Mouse (Mus musculus): Measurements from ENCODE around the gene March5. TPM values are rescaled to one million over a fixed set of nuclear protein-coding genes. Genes with fewer than 3 reads are reported as not detected.

Gene March5
- polyA plus RNA-seq, 1 experiment: 189 TPM

- TF ChIP-seq POLR2A (IDR thresholded peaks at IDR 0.05; ENCODE audit: low read depth, low read length): no peak
- no peak for TF ChIP-seq CTCF (IDR thresholded peaks at IDR 0.05; ENCODE audit: borderline replicate concordance, insufficient read depth, low read length)
- Histone ChIP-seq H3K4me1 (ENCODE audit: control insufficient read depth, insufficient read depth, low read length) (no peaks in the 10 kb centered on the region), H3K27ac (ENCODE audit: insufficient read depth, low read length) (no peak overlapping the region), H3K4me3 (ENCODE audit: insufficient read depth, low read length) (no peak overlapping the region)
Measured at GRCm38 (mm10) chr19:37235818-37236217, 28.5 kb downstream of the March5 start.

- no peak overlapping the region for H3K4me3 ChIP-seq (ENCODE audit: insufficient read depth, low read length)
- H3K4me1 ChIP-seq (ENCODE audit: control insufficient read depth, insufficient read depth, low read length): no peaks in the 10 kb centered on the region
- no peak overlapping the region for H3K27ac ChIP-seq (ENCODE audit: insufficient read depth, low read length)
- no peak for TF ChIP-seq CTCF (IDR thresholded peaks at IDR 0.05; ENCODE audit: borderline replicate concordance, insufficient read depth, low read length)
- no peak for TF ChIP-seq POLR2A (IDR thresholded peaks at IDR 0.05; ENCODE audit: low read depth, low read length)
Measured at GRCm38 (mm10) chr19:37237306-37237705, 30.0 kb downstream of the March5 start.

- H3K4me3 ChIP-seq (ENCODE audit: insufficient read depth, low read length): no peak overlapping the region
- H3K27ac ChIP-seq (ENCODE audit: insufficient read depth, low read length): no peak overlapping the region
- no peak for TF ChIP-seq POLR2A (IDR thresholded peaks at IDR 0.05; ENCODE audit: low read depth, low read length)
- no peak for TF ChIP-seq CTCF (IDR thresholded peaks at IDR 0.05; ENCODE audit: borderline replicate concordance, insufficient read depth, low read length)
- H3K4me1 ChIP-seq (ENCODE audit: control insufficient read depth, insufficient read depth, low read length): no peaks in the 10 kb centered on the region
Measured at GRCm38 (mm10) chr19:37237712-37238437, 30.5 kb downstream of the March5 start.

GRCm38 (mm10) chr19:37238651-37239050 is 31.3 kb downstream of the March5 start:
- no peak overlapping the region for H3K27ac ChIP-seq (ENCODE audit: insufficient read depth, low read length)
- H3K4me1 ChIP-seq (ENCODE audit: control insufficient read depth, insufficient read depth, low read length): no peaks in the 10 kb centered on the region
- H3K4me3 ChIP-seq (ENCODE audit: insufficient read depth, low read length): no peak overlapping the region
- TF ChIP-seq POLR2A (IDR thresholded peaks at IDR 0.05; ENCODE audit: low read depth, low read length): no peak
- TF ChIP-seq CTCF (IDR thresholded peaks at IDR 0.05; ENCODE audit: borderline replicate concordance, insufficient read depth, low read length): no peak

- no peak overlapping the region for H3K4me3 ChIP-seq (ENCODE audit: insufficient read depth, low read length)
- H3K4me1 ChIP-seq (ENCODE audit: control insufficient read depth, insufficient read depth, low read length): no peaks in the 10 kb centered on the region
- no peak overlapping the region for H3K27ac ChIP-seq (ENCODE audit: insufficient read depth, low read length)
- no peak for TF ChIP-seq POLR2A (IDR thresholded peaks at IDR 0.05; ENCODE audit: low read depth, low read length)
- TF ChIP-seq CTCF (IDR thresholded peaks at IDR 0.05; ENCODE audit: borderline replicate concordance, insufficient read depth, low read length): no peak
Measured at GRCm38 (mm10) chr19:37239096-37239495, 31.8 kb downstream of the March5 start.

- TF ChIP-seq CTCF (IDR thresholded peaks at IDR 0.05; ENCODE audit: borderline replicate concordance, insufficient read depth, low read length): no peak
- TF ChIP-seq POLR2A (IDR thresholded peaks at IDR 0.05; ENCODE audit: low read depth, low read length): no peak
- Histone ChIP-seq H3K4me1 (ENCODE audit: control insufficient read depth, insufficient read depth, low read length) (no peaks in the 10 kb centered on the region), H3K4me3 (ENCODE audit: insufficient read depth, low read length) (no peak overlapping the region), H3K27ac (ENCODE audit: insufficient read depth, low read length) (no peak overlapping the region)
Measured at GRCm38 (mm10) chr19:37241201-37241600, 33.9 kb downstream of the March5 start.

- H3K27ac ChIP-seq (ENCODE audit: insufficient read depth, low read length): no peak overlapping the region
- TF ChIP-seq POLR2A (IDR thresholded peaks at IDR 0.05; ENCODE audit: low read depth, low read length) (no peak), CTCF (IDR thresholded peaks at IDR 0.05; ENCODE audit: borderline replicate concordance, insufficient read depth, low read length) (no peak)
- no peaks in the 10 kb centered on the region for H3K4me1 ChIP-seq (ENCODE audit: control insufficient read depth, insufficient read depth, low read length)
- no peak overlapping the region for H3K4me3 ChIP-seq (ENCODE audit: insufficient read depth, low read length)
Measured at GRCm38 (mm10) chr19:37242707-37243106, 35.4 kb downstream of the March5 start.

- H3K27ac ChIP-seq (ENCODE audit: insufficient read depth, low read length): no peak overlapping the region
- no peak overlapping the region for H3K4me3 ChIP-seq (ENCODE audit: insufficient read depth, low read length)
- no peaks in the 10 kb centered on the region for H3K4me1 ChIP-seq (ENCODE audit: control insufficient read depth, insufficient read depth, low read length)
- TF ChIP-seq CTCF (IDR thresholded peaks at IDR 0.05; ENCODE audit: borderline replicate concordance, insufficient read depth, low read length): no peak
- TF ChIP-seq POLR2A (IDR thresholded peaks at IDR 0.05; ENCODE audit: low read depth, low read length): no peak
Measured at GRCm38 (mm10) chr19:37246859-37247258, 39.5 kb downstream of the March5 start.

- Histone ChIP-seq H3K4me1 (ENCODE audit: control insufficient read depth, insufficient read depth, low read length) (no peaks in the 10 kb centered on the region), H3K27ac (ENCODE audit: insufficient read depth, low read length) (no peak overlapping the region), H3K4me3 (ENCODE audit: insufficient read depth, low read length) (no peak overlapping the region)
- no peak for TF ChIP-seq POLR2A (IDR thresholded peaks at IDR 0.05; ENCODE audit: low read depth, low read length)
- TF ChIP-seq CTCF (IDR thresholded peaks at IDR 0.05; ENCODE audit: borderline replicate concordance, insufficient read depth, low read length): no peak
Measured at GRCm38 (mm10) chr19:37248199-37248598, 40.9 kb downstream of the March5 start.

GRCm38 (mm10) chr19:37252104-37252503 is 44.8 kb downstream of the March5 start:
- TF ChIP-seq CTCF (IDR thresholded peaks at IDR 0.05; ENCODE audit: borderline replicate concordance, insufficient read depth, low read length) (no peak), POLR2A (IDR thresholded peaks at IDR 0.05; ENCODE audit: low read depth, low read length) (no peak)
- Histone ChIP-seq H3K4me1 (ENCODE audit: control insufficient read depth, insufficient read depth, low read length) (no peaks in the 10 kb centered on the region), H3K27ac (ENCODE audit: insufficient read depth, low read length) (no peak overlapping the region), H3K4me3 (ENCODE audit: insufficient read depth, low read length) (no peak overlapping the region)
